Mouse (Mus musculus): ENCODE data around the gene Olfr1383. TPM values are rescaled to one million over a fixed set of nuclear protein-coding genes. Genes with fewer than 3 reads are reported as not detected.
"Not testable (repeated sequence)": the region's sequence is repeated elsewhere in the genome, so short reads cannot be mapped to it uniquely, and the experiment has no call there.

The Olfr1383 gene
- total and polyA plus RNA-seq, 3 experiments: 0.27 TPM; not detected in 2

- not testable (repeated sequence) for H3K9me3 ChIP-seq (replicated peaks); DNase-seq (ENCODE audit: low spot score); H3K36me3 ChIP-seq (replicated peaks); H3K4me3 ChIP-seq (ENCODE audit: low read depth, low read length); H3K4me1 ChIP-seq (ENCODE audit: insufficient read depth, low read depth, low read length); ATAC-seq (ENCODE audit: extremely low read depth, insufficient number of reproducible peaks, low FRiP score, poor library complexity, severe bottlenecking); H3K27me3 ChIP-seq (ENCODE audit: insufficient read depth, low read length)
Observed at GRCm38 (mm10) chr11:49575054-49575453, 55.6 kb downstream of the Olfr1383 start.

Other genes with a start within 250 kb of the Olfr1383 start
- not detected in 2 replicates for gene Olfr1393, start 241.3 kb upstream of the Olfr1383 start, total RNA-seq (2014; fragmentation: Nextera tagmentation)
- gene Olfr1393, start 241.3 kb upstream of the Olfr1383 start, total RNA-seq (2017): 0.35 and 0.55 TPM in 2 replicates
- not detected in 2 replicates for gene Olfr1393, start 241.3 kb upstream of the Olfr1383 start, polyA plus RNA-seq (2012)
- 0.44 TPM in 1 of 2 replicates, not detected in the other for gene Olfr1392, start 234.4 kb upstream of the Olfr1383 start, total RNA-seq (2014; fragmentation: Nextera tagmentation)
- gene Olfr1392, start 234.4 kb upstream of the Olfr1383 start, total RNA-seq (2017): 0.11 and 0.12 TPM in 2 replicates
- gene Olfr1392, start 234.4 kb upstream of the Olfr1383 start, polyA plus RNA-seq (2012): not detected in 2 replicates
- not detected in 2 replicates for gene Olfr10, start 214.9 kb upstream of the Olfr1383 start, total RNA-seq (2014; fragmentation: Nextera tagmentation)
- gene Olfr10, start 214.9 kb upstream of the Olfr1383 start, total RNA-seq (2017): 0.11 TPM in 1 of 2 replicates, not detected in the other
- not detected in 2 replicates for gene Olfr10, start 214.9 kb upstream of the Olfr1383 start, polyA plus RNA-seq (2012)
- gene Olfr1391, start 196.9 kb upstream of the Olfr1383 start, total RNA-seq (2014; fragmentation: Nextera tagmentation): not detected in 2 replicates
- 0.16 TPM in 1 of 2 replicates, not detected in the other for gene Olfr1391, start 196.9 kb upstream of the Olfr1383 start, total RNA-seq (2017)
- gene Olfr1391, start 196.9 kb upstream of the Olfr1383 start, polyA plus RNA-seq (2012): not detected in 2 replicates
- not detected in 2 replicates for gene Olfr1390, start 184.5 kb upstream of the Olfr1383 start, total RNA-seq (2014; fragmentation: Nextera tagmentation)
- gene Olfr1390, start 184.5 kb upstream of the Olfr1383 start, total RNA-seq (2017): 0.12 and 0.22 TPM in 2 replicates
- not detected in 2 replicates for gene Olfr1390, start 184.5 kb upstream of the Olfr1383 start, polyA plus RNA-seq (2012)
- not detected in 2 replicates for gene Olfr1389, start 96.6 kb upstream of the Olfr1383 start, total RNA-seq (2014; fragmentation: Nextera tagmentation)
- 0.12 and 0.22 TPM in 2 replicates for gene Olfr1389, start 96.6 kb upstream of the Olfr1383 start, total RNA-seq (2017)
- not detected in 2 replicates for gene Olfr1389, start 96.6 kb upstream of the Olfr1383 start, polyA plus RNA-seq (2012)
- gene Olfr1388, start 83.0 kb upstream of the Olfr1383 start, total RNA-seq (2014; fragmentation: Nextera tagmentation): 0.87 and 0.98 TPM in 2 replicates
- 0.60 and 1.2 TPM in 2 replicates for gene Olfr1388, start 83.0 kb upstream of the Olfr1383 start, total RNA-seq (2017)
- 0.04 and 0.12 TPM in 2 replicates for gene Olfr1388, start 83.0 kb upstream of the Olfr1383 start, polyA plus RNA-seq (2012)
- gene Olfr1387, start 64.3 kb upstream of the Olfr1383 start, total RNA-seq (2014; fragmentation: Nextera tagmentation): not detected in 2 replicates
- gene Olfr1387, start 64.3 kb upstream of the Olfr1383 start, total RNA-seq (2017): 0.05 and 0.46 TPM in 2 replicates
- gene Olfr1387, start 64.3 kb upstream of the Olfr1383 start, polyA plus RNA-seq (2012): not detected in 2 replicates
- not detected in 2 replicates for gene Olfr1386, start 54.6 kb upstream of the Olfr1383 start, total RNA-seq (2014; fragmentation: Nextera tagmentation)
- 0.22 and 0.23 TPM in 2 replicates for gene Olfr1386, start 54.6 kb upstream of the Olfr1383 start, total RNA-seq (2017)
- not detected in 2 replicates for gene Olfr1386, start 54.6 kb upstream of the Olfr1383 start, polyA plus RNA-seq (2012)
- not detected in 2 replicates for gene Olfr1385, start 30.6 kb upstream of the Olfr1383 start, total RNA-seq (2014; fragmentation: Nextera tagmentation)
- gene Olfr1385, start 30.6 kb upstream of the Olfr1383 start, total RNA-seq (2017): 0.22 and 0.35 TPM in 2 replicates
- not detected in 2 replicates for gene Olfr1385, start 30.6 kb upstream of the Olfr1383 start, polyA plus RNA-seq (2012)
- not detected in 2 replicates for gene Olfr1384, start 12.9 kb upstream of the Olfr1383 start, total RNA-seq (2014; fragmentation: Nextera tagmentation)
- gene Olfr1384, start 12.9 kb upstream of the Olfr1383 start, total RNA-seq (2017): 0.05 and 0.06 TPM in 2 replicates
- not detected in 2 replicates for gene Olfr1384, start 12.9 kb upstream of the Olfr1383 start, polyA plus RNA-seq (2012)
- not detected in 2 replicates for gene Olfr1382, start 8.6 kb downstream of the Olfr1383 start, total RNA-seq (2014; fragmentation: Nextera tagmentation)
- 0.11 and 0.12 TPM in 2 replicates for gene Olfr1382, start 8.6 kb downstream of the Olfr1383 start, total RNA-seq (2017)
- not detected in 2 replicates for gene Olfr1382, start 8.6 kb downstream of the Olfr1383 start, polyA plus RNA-seq (2012)
- gene Olfr1381, start 23.8 kb downstream of the Olfr1383 start, total RNA-seq (2014; fragmentation: Nextera tagmentation): not detected in 2 replicates
- gene Olfr1381, start 23.8 kb downstream of the Olfr1383 start, total RNA-seq (2017): 0.05 and 0.06 TPM in 2 replicates
- not detected in 2 replicates for gene Olfr1381, start 23.8 kb downstream of the Olfr1383 start, polyA plus RNA-seq (2012)
- not detected in 2 replicates for gene Olfr1380, start 37.2 kb downstream of the Olfr1383 start, total RNA-seq (2014; fragmentation: Nextera tagmentation)
- 0.16 TPM in 1 of 2 replicates, not detected in the other for gene Olfr1380, start 37.2 kb downstream of the Olfr1383 start, total RNA-seq (2017)
- gene Olfr1380, start 37.2 kb downstream of the Olfr1383 start, polyA plus RNA-seq (2012): not detected in 2 replicates
- 0.15 and 0.44 TPM in 2 replicates for gene Flt4, start 89.6 kb downstream of the Olfr1383 start, total RNA-seq (2014; fragmentation: Nextera tagmentation)
- gene Flt4, start 89.6 kb downstream of the Olfr1383 start, total RNA-seq (2017): under 0.01 and 0.12 TPM in 2 replicates
- 0.02 TPM in 2 replicates for gene Flt4, start 89.6 kb downstream of the Olfr1383 start, polyA plus RNA-seq (2012)
- not detected in 2 replicates for gene Scgb3a1, start 144.0 kb downstream of the Olfr1383 start, total RNA-seq (2014; fragmentation: Nextera tagmentation)
- gene Scgb3a1, start 144.0 kb downstream of the Olfr1383 start, total RNA-seq (2017): not detected in 2 replicates
- not detected in 2 replicates for gene Scgb3a1, start 144.0 kb downstream of the Olfr1383 start, polyA plus RNA-seq (2012)
- gene Cnot6, start 193.1 kb downstream of the Olfr1383 start, total RNA-seq (2014; fragmentation: Nextera tagmentation): 155 and 165 TPM in 2 replicates
- 84.5 and 93.8 TPM in 2 replicates for gene Cnot6, start 193.1 kb downstream of the Olfr1383 start, total RNA-seq (2017)
- gene Cnot6, start 193.1 kb downstream of the Olfr1383 start, polyA plus RNA-seq (2012): 44.0 and 61.0 TPM in 2 replicates

Measured in G1E (cell line).